Mouse (Mus musculus): ENCODE results near the gene Smndc1.

Gene Smndc1

DNA sequence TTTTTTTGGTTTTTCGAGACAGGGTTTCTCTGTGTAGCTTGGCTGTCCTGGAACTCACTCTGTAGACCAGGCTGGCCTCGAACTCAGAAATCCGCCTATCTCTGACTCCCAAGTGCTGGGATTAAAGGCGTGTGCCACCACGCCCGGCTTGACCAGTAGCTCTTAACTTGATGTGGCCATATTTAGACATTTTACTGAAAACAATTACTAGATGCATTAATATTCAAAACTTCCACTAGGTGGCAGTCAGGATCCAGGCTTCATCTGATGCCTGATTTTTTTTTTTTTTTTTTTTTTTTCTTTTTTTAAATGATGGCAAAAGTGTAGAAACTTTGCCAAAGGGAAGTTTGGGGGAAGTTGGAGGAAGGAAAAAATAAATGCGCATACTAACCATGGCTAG lies 4.2 kb upstream of the Smndc1 start:
- in situ Hi-C loops (cut with MboI; ENCODE audit: low pct_unique_long_range_greater_than_20kb in 1 of 2, low sequenced_read_pairs in 2 of 2, unreplicated experiment in 1 of 2), result loop anchor here (10.0 to 25.0 kb wide), 2 partner anchors 180 to 343 kb away; no protein-coding TSS in a partner anchor

DNA sequence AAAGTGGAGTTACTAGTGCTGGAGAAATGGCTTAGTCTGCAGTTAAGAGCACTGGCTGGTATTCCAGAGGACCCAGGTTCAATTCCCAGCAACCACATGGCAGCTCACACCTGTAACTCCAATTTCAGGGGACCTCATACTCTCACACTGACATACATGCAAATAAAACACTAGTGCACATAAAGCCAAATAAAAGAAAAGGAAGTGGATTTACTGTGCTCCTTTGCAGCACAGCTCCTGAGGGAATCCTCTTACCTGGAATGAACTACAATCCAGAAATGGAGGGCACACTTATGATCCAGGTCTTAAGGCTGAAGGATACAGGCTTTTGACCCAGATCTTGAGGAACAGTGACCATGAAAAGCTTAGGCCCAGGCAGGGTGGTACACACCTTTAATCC lies 3.3 kb upstream of the Smndc1 start:
- in situ Hi-C loops (cut with MboI; ENCODE audit: low pct_unique_long_range_greater_than_20kb in 1 of 2, low sequenced_read_pairs in 2 of 2, unreplicated experiment in 1 of 2), result loop anchor here (10.0 to 25.0 kb wide), 2 partner anchors 181 to 344 kb away; no protein-coding TSS in a partner anchor

GRCm38 (mm10) chr19:53392781-53393343 lies 2.5 kb upstream of the Smndc1 start:
- in situ Hi-C loops (cut with MboI; ENCODE audit: low pct_unique_long_range_greater_than_20kb in 1 of 2, low sequenced_read_pairs in 2 of 2, unreplicated experiment in 1 of 2), result loop anchor here (10.0 to 25.0 kb wide), 2 partner anchors 182 to 344 kb away; no protein-coding TSS in a partner anchor

DNA sequence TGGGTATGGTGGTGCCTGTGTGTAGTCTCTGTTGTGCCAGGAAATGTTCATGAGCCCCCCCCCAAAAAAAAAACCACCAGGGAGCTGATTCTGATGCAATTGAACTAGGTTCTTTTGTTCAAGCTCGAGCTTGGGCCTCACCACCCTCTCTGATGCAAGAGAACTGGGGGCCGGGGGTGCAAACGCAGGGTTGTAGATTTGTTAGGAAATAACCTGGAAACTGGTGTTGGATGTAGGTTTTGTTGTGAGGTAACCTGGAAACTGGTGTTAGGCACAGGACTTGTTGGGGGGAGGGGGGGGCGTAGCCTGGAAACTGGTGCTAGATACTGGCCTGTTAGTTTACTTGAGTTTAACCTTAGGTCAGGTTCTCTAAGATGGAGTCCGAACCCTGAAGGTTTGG lies 1.4 kb upstream of the Smndc1 start:
- in situ Hi-C loops (cut with MboI; ENCODE audit: low pct_unique_long_range_greater_than_20kb in 1 of 2, low sequenced_read_pairs in 2 of 2, unreplicated experiment in 1 of 2), result loop anchor here (10.0 to 25.0 kb wide), 2 partner anchors 183 to 346 kb away; no protein-coding TSS in a partner anchor

DNA sequence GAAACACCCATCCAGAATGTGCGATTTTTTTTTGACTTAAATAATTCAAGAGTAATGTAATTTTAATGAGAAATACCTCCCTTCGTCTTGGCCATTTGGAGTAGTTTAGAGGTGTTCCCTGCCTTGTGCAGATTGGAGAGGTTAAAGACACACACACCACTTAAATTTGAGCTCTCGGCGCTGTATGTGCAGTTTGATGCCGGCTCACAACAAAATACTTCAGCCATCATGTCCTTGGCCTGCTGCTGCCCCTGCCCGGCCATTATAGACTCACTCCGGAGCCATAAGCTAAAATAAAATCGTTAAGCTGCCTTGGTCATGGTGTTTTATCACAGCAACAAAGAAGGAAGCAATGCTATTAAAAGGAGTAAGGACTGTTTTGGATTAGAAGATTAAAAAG lies 1.0 kb upstream of the Smndc1 start:
- in situ Hi-C loops (cut with MboI; ENCODE audit: low pct_unique_long_range_greater_than_20kb in 1 of 2, low sequenced_read_pairs in 2 of 2, unreplicated experiment in 1 of 2), result loop anchor here (10.0 to 25.0 kb wide), 2 partner anchors 183 to 346 kb away; no protein-coding TSS in a partner anchor

- in situ Hi-C loops (cut with MboI; ENCODE audit: low pct_unique_long_range_greater_than_20kb in 1 of 2, low sequenced_read_pairs in 2 of 2, unreplicated experiment in 1 of 2), result loop anchor here (10.0 to 25.0 kb wide), 2 partner anchors 185 to 347 kb away; no protein-coding TSS in a partner anchor
Measured at GRCm38 (mm10) chr19:53389851-53390431, 437 bp downstream of the Smndc1 start.

GRCm38 (mm10) chr19:53389417-53389816 lies 961 bp downstream of the Smndc1 start:
- in situ Hi-C loops (cut with MboI; ENCODE audit: low pct_unique_long_range_greater_than_20kb in 1 of 2, low sequenced_read_pairs in 2 of 2, unreplicated experiment in 1 of 2), result loop anchor here in 1 of 2 experiments (25.0 kb wide), 1 partner anchor 348 kb away; no protein-coding TSS in a partner anchor

- in situ Hi-C loops (cut with MboI; ENCODE audit: low pct_unique_long_range_greater_than_20kb in 1 of 2, low sequenced_read_pairs in 2 of 2, unreplicated experiment in 1 of 2), result loop anchor here in 1 of 2 experiments (25.0 kb wide), 1 partner anchor 354 kb away; no protein-coding TSS in a partner anchor
Measured at GRCm38 (mm10) chr19:53383336-53383735, 7.0 kb downstream of the Smndc1 start.

DNA sequence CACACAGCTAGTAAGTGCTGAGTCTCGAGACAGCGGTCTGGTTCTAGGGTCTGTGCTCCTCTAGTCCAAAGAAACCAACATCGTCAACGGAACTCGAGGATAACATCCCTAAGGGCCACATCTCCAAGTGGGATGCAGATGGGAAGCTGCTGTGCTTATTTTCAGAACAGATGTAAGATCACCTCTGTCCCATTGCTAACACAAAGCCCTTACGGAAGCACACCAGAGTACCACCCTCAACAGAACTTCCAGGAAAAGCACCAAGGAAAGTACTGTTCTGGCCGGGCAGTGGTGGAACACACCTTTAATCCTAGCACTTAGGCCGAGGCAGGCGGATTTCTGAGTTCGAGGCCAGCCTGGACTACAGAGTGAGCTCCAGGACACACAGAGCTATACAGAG lies 12.0 kb downstream of the Smndc1 start:
- in situ Hi-C loops (cut with MboI; ENCODE audit: low pct_unique_long_range_greater_than_20kb in 1 of 2, low sequenced_read_pairs in 2 of 2, unreplicated experiment in 1 of 2), result loop anchor here in 1 of 2 experiments (25.0 kb wide), 1 partner anchor 359 kb away; no protein-coding TSS in a partner anchor

GRCm38 (mm10) chr19:53377652-53378051 lies 12.7 kb downstream of the Smndc1 start:
- in situ Hi-C loops (cut with MboI; ENCODE audit: low pct_unique_long_range_greater_than_20kb in 1 of 2, low sequenced_read_pairs in 2 of 2, unreplicated experiment in 1 of 2), result loop anchor here in 1 of 2 experiments (25.0 kb wide), 1 partner anchor 360 kb away; no protein-coding TSS in a partner anchor

GRCm38 (mm10) chr19:53375816-53376215 lies 14.6 kb downstream of the Smndc1 start:
- in situ Hi-C loops (cut with MboI; ENCODE audit: low pct_unique_long_range_greater_than_20kb in 1 of 2, low sequenced_read_pairs in 2 of 2, unreplicated experiment in 1 of 2), result loop anchor here in 1 of 2 experiments (25.0 kb wide), 1 partner anchor 361 kb away; no protein-coding TSS in a partner anchor

GRCm38 (mm10) chr19:53375299-53375698 lies 15.1 kb downstream of the Smndc1 start:
- in situ Hi-C loops (cut with MboI; ENCODE audit: low pct_unique_long_range_greater_than_20kb in 1 of 2, low sequenced_read_pairs in 2 of 2, unreplicated experiment in 1 of 2), result loop anchor here in 1 of 2 experiments (25.0 kb wide), 1 partner anchor 362 kb away; no protein-coding TSS in a partner anchor

DNA sequence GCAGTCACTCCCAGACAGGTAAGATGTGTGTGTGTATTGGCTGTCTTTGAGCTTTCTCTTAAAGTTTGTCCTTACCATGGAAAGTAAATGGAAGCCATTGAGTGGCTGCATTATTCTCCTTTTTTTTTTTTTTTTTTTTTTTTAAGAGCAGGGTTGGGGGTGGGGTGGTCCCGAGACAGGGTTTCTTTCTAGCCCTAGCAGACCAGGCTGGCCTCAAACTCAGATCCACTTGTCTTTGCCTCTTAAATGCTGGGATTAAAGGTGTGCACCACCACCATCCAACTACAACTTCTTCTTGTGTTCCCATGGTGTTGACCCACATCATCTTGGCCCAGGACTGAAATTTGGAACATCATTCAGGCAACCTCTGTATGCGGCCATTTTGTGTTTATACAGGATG lies 16.8 kb downstream of the Smndc1 start:
- in situ Hi-C loops (cut with MboI; ENCODE audit: low pct_unique_long_range_greater_than_20kb in 1 of 2, low sequenced_read_pairs in 2 of 2, unreplicated experiment in 1 of 2), result loop anchor here in 1 of 2 experiments (25.0 kb wide), 1 partner anchor 311 kb away; no protein-coding TSS in a partner anchor

DNA sequence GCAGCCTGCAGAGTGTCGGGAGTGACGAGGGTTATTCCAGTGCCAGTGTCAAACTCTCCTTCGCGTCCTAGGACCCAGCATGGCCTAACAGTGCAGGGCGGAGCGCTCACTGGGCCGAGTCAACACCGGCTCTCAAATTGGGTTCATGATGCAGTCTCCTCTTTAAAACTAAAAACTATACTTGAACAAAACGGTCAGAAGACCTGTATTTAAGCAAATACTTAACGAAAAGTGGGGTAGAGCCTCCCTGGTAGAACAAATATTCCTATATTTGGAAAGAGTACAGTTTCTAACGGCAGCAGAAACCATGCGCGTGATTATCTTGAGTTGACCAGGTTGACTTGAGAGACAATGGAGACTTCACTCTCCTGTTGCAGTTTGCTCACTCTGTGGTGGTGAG lies 18.7 kb downstream of the Smndc1 start, which contains the start of gene Gm10197:
TSS of gene Gm10197 (minus strand) at position 101 of the 400 bp plus-strand sequence.
- in situ Hi-C loops (cut with MboI; ENCODE audit: low pct_unique_long_range_greater_than_20kb in 1 of 2, low sequenced_read_pairs in 2 of 2, unreplicated experiment in 1 of 2), result loop anchor here in 1 of 2 experiments (25.0 kb wide), 1 partner anchor 309 kb away; no protein-coding TSS in a partner anchor

DNA sequence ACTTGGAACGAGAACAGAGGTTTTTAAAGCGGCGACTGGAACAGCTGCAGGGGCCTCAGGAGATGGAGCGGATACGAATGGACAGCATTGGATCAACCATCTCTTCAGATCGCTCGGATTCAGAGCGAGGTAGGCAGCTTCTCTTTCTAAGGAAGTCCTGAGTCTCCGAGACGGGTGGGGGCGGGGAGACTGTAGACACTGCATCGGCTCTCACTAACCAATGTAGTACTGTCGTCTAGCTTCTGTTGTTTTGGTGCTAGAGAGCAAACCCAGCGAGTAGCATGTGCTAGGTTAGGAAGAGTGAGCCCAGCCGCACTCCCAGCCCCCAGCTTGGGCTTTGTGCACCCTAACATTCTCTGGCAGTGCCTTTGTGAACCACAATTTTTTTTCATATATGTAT lies 20.1 kb downstream of the Smndc1 start:
- in situ Hi-C loops (cut with MboI; ENCODE audit: low pct_unique_long_range_greater_than_20kb in 1 of 2, low sequenced_read_pairs in 2 of 2, unreplicated experiment in 1 of 2), result loop anchor here in 1 of 2 experiments (25.0 kb wide), 1 partner anchor 308 kb away; no protein-coding TSS in a partner anchor

GRCm38 (mm10) chr19:53369469-53370043 lies 20.8 kb downstream of the Smndc1 start:
- in situ Hi-C loops (cut with MboI; ENCODE audit: low pct_unique_long_range_greater_than_20kb in 1 of 2, low sequenced_read_pairs in 2 of 2, unreplicated experiment in 1 of 2), result loop anchor here (10.0 to 25.0 kb wide), 2 partner anchors 295 to 307 kb away; no protein-coding TSS in a partner anchor

DNA sequence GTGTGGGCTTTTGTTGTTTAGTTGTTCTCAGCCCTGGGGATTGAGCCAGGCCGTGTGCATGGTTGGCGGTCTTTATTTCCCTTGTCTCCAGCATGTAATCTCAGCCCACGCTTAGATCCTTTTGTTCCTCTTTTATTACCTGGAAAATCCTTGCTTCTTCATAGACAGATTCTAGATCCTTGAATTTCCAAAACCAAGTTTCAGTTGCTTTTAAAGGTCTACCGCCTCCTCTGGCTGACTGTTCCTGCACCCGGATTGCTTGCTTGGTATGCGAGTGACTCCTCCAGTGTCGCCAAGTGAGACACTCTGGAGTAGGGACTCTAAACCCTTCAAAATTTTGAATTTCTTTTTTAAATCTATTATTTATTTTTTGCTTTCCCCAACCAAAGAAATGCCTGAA lies 23.5 kb downstream of the Smndc1 start:
- in situ Hi-C loops (cut with MboI; ENCODE audit: low pct_unique_long_range_greater_than_20kb in 1 of 2, low sequenced_read_pairs in 2 of 2, unreplicated experiment in 1 of 2), result loop anchor here (10.0 to 25.0 kb wide), 2 partner anchors 292 to 305 kb away; no protein-coding TSS in a partner anchor

DNA sequence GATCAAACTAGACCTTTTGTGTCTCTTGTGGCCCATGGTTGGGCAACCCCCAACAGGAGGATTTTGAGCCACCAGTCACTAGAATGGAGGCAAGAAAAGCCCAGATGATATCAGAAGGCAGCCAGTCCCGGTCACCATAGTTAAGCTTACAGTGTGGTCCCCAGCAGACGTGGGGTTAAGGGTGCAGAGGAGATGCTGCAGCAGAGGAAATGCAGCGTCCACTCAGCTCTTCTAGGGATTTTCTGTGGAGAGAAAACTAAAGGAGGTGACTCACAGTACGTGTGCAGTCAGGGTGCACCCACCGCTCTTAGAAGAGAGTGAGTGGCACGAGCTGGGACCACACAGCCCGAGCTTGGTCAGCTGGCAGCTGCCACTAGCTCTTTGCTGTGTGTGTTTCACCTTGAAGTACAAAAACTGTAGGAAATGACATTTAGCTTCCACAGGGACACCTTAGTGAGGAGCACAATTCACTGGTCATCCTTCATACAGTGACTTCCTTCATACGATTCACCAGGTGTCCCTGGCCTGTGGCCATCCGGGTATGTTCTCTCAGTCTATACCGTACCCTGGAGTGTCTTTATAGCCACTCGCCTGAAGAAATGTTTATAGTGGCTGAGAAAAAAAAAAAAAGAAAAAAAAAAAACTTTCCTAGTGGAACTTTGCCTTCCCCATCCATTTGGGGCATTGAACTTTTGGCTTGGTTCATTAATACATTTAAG lies 24.2 kb downstream of the Smndc1 start:
- in situ Hi-C loops (cut with MboI; ENCODE audit: low pct_unique_long_range_greater_than_20kb in 1 of 2, low sequenced_read_pairs in 2 of 2, unreplicated experiment in 1 of 2), result loop anchor here (10.0 to 25.0 kb wide), 2 partner anchors 291 to 304 kb away; no protein-coding TSS in a partner anchor
